Mouse (Mus musculus) induced T-regulatory cell, adult 2 months (primary cell): ENCODE measurements around the gene Cd52.

Source experiments
- DNase-seq: peaks from one replicate; pipeline ENCODE4 v3.0.0-alpha.2; 2012; ENCODE audit warnings: low read depth

Cd52 gene

GRCm38 (mm10) chr4:134052560-134052959, 42.3 kb downstream of the Cd52 start:
- no peak for DNase-seq

- DNase-seq, result no peak
These were observed 43.0 kb downstream of the Cd52 start for GRCm38 (mm10) chr4:134051912-134052311.

- peak; percentile 67 for DNase-seq
These were observed 47.2 kb downstream of the Cd52 start for GRCm38 (mm10) chr4:134047648-134048047.

GRCm38 (mm10) chr4:134043041-134043440, 51.8 kb downstream of the Cd52 start:
- DNase-seq, result peak; percentile 66

GRCm38 (mm10) chr4:134041317-134042123, 53.4 kb downstream of the Cd52 start:
- peak; percentile 76 for DNase-seq

GRCm38 (mm10) chr4:134035953-134036352, 58.9 kb downstream of the Cd52 start:
- peak; percentile 92 for DNase-seq
